In the genomic region with DNA sequence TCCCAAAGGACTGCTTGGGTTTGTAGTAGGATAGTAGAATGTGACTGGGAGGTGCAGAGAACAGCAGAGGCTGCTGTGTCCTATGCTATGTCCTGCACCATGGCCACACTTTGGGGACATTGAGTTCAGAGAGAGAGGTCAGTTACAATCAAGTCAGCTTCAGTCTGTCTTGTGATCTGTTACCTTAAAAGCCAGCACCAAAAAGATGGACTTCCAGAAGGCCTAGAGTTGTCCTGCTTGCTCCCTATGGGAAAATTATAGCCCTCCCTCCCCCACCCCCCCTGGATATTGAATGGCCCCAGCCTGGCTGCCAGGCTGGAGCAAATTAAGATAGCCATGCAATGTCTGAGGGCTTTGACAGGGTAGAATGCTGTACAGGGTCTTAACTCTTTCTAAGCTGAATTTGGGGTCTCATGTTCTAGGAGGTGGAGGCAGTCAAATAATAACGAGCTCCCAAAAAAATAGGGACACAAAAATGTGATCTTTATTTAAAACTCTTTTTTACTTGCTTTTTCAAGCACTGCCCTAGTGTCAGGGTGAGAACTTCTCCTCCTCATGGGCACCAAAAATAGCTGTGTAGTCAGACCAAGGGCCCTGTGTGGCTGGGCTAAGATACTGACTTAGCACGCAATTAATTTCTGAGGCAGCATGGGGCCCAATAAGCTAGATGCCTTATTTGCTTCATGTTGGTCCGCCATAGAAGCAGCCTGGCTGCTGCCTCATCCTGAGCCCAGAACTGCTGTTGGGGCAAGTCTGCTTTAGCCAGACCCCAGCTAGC, we compare ENCODE assay signal across 20 mouse cellular contexts. TPM values are rescaled to one million over a fixed set of nuclear protein-coding genes. Genes with fewer than 3 reads are reported as not detected.
DNase-seq lines count a peak whose midpoint lies in the region; ATAC-seq and TF ChIP-seq lines count a peak whose summit lies in the region.
"Had no signal": no experiment of that assay in that cellular context is flagged by ENCODE, and none has a peak within 500 bp of the region (broad histone marks: within the 10 kb centered on the region; RNA-seq: fewer than 3 reads in every experiment).

No protein-coding gene starts in this region.

- TF ChIP-seq EP300 in heart, postnatal 0 days (IDR thresholded peaks at IDR 0.05; ENCODE audit: low read depth) = no peak

- H3K4me2 ChIP-seq in heart, embryonic 13.5 days = no peak overlapping the region
- H3K4me2 ChIP-seq in heart, postnatal 0 days (ENCODE audit: low read depth, low read length) = no peak overlapping the region
- H3K4me2 ChIP-seq: embryonic facial prominence, embryonic 15.5 days; hindbrain, embryonic 12.5 days had no signal

- H3K4me1 ChIP-seq in heart, embryonic 13.5 days = peaks cover 22% of the 10 kb centered on the region
- 0 out of 2 replicates have a peak, but pooled peaks cover 8% of the 10 kb centered on the region for H3K4me1 ChIP-seq in heart, postnatal 0 days (ENCODE audit: control insufficient read depth, insufficient read depth)

- intact Hi-C loops in heart, postnatal 10 days (cut with DNase I) = no loop called here

- peaks cover 18% of the 10 kb centered on the region for H3K36me3 ChIP-seq in heart, embryonic 13.5 days
- H3K36me3 ChIP-seq in heart, postnatal 0 days (replicated peaks; ENCODE audit: control insufficient read depth, insufficient read depth, low read length) = peaks cover 18% of the 10 kb centered on the region
- H3K36me3 ChIP-seq: embryonic facial prominence, embryonic 15.5 days had no signal

- no peak for TF ChIP-seq CTCF in heart, postnatal 0 days (IDR thresholded peaks at IDR 0.05; ENCODE audit: low read depth)

- no peak overlapping the region for H3K9ac ChIP-seq in heart, embryonic 13.5 days
- H3K9ac ChIP-seq in heart, postnatal 0 days (replicated peaks; ENCODE audit: low read depth, low read length) = no peak overlapping the region
- H3K9ac ChIP-seq: embryonic facial prominence, embryonic 15.5 days; hindbrain, embryonic 12.5 days had no signal

- WGBS in heart, embryonic 13.5 days = 59% methylated on average over 3 of the region's 3 CpGs
- WGBS in heart, postnatal 0 days = 45% methylated on average over 3 of the region's 3 CpGs

- no peak overlapping the region for H3K4me3 ChIP-seq in heart, embryonic 13.5 days
- no peak overlapping the region for H3K4me3 ChIP-seq in heart, postnatal 0 days (ENCODE audit: low read depth, low read length)
- H3K4me3 ChIP-seq: embryonic facial prominence, embryonic 15.5 days; erythroblast, embryonic 14.5 days; forebrain, embryonic 10.5 days; gastrocnemius, adult 2 months; hindbrain, embryonic 12.5 days had no signal

- no peaks in the 10 kb centered on the region for H3K27me3 ChIP-seq in heart, embryonic 13.5 days (replicated peaks)
- no peaks in the 10 kb centered on the region for H3K27me3 ChIP-seq in heart, postnatal 0 days (ENCODE audit: control insufficient read depth, insufficient read depth, low read length)
- H3K27me3 ChIP-seq: embryonic facial prominence, embryonic 15.5 days; hindbrain, embryonic 12.5 days had no signal

- no peak for ATAC-seq in heart, embryonic 13.5 days (ENCODE audit: extremely low read depth, insufficient number of reproducible peaks, low FRiP score, low TSS enrichment)
- peak; percentile 37 for ATAC-seq in heart, postnatal 0 days (ENCODE audit: insufficient read depth, low read depth)
- ATAC-seq: forebrain, embryonic 14.5 days; hindbrain, embryonic 16.5 days; inflammation-experienced regulatory T-cells, adult 6 months had no signal

- peak overlapping the region; percentile 68 for H3K27ac ChIP-seq in heart, embryonic 13.5 days (replicated peaks)
- no peak overlapping the region for H3K27ac ChIP-seq in heart, postnatal 0 days (ENCODE audit: low read depth)
- H3K27ac ChIP-seq: embryonic facial prominence, embryonic 15.5 days; forebrain, embryonic 10.5 days; gastrocnemius, adult 2 months; hindbrain, embryonic 12.5 days had no signal

- DNase-seq in heart, adult 11 months = peak; percentile 79
- DNase-seq in heart, adult 18-20 months = no peak
- DNase-seq in heart, adult 8-10 months (ENCODE audit: low spot score) = no peak
- DNase-seq in heart, postnatal 0 days (ENCODE audit: low spot score) = no peak
- no peak for DNase-seq in heart, postnatal 10 days
- DNase-seq: adrenal gland, adult 2 months; adrenal gland, postnatal 25 days; embryo, embryonic 11 days; gastrocnemius, adult 2 months; gastrocnemius, postnatal 25 days; kidney, adult 18-20 months; kidney, postnatal 10 days had no signal

- no peaks in the 10 kb centered on the region for H3K9me3 ChIP-seq in heart, embryonic 13.5 days
- no peaks in the 10 kb centered on the region for H3K9me3 ChIP-seq in heart, postnatal 0 days (replicated peaks; ENCODE audit: control insufficient read depth, low read length)
- H3K9me3 ChIP-seq: embryonic facial prominence, embryonic 15.5 days; forebrain, embryonic 10.5 days; hindbrain, embryonic 12.5 days had no signal

RNA-seq across cellular contexts. Expression of gene Ggact, which starts 25.7 kb away (rescaled TPM):
- total RNA-seq in heart, adult 18-20 months (2021) = 10 to 100 TPM; 24.9 to 25.7 TPM
- polyA plus RNA-seq in heart, embryonic 13.5 days (2015; fragmentation: Nextera tagmentation; extraction: Ambion mirVana) = 13.8 and 14.7 TPM in 2 replicates
- 10 to 100 TPM; 27.2 to 33.2 (median 28.1) TPM for total RNA-seq in heart, adult 8-10 months (2022)
- total RNA-seq in heart, postnatal 0 days (2014; rRNA removed; ENCODE audit: low replicate concordance) = 28.8 and 52.6 TPM in 2 replicates
- 23.4 and 26.7 TPM in 2 replicates for polyA plus RNA-seq in heart, postnatal 0 days (2015; fragmentation: Nextera tagmentation; extraction: Ambion mirVana)
- 10 to 100 TPM; 20.0 to 23.4 TPM for total RNA-seq in heart, postnatal 10 days (2021)
